Mouse (Mus musculus) forebrain, embryonic 11.5 days (tissue): ENCODE data around the gene Taar8b. TPM values are rescaled to one million over a fixed set of nuclear protein-coding genes. Genes with fewer than 3 reads are reported as not detected.
"Not testable (repeated sequence)": the region's sequence is repeated elsewhere in the genome, so short reads cannot be mapped to it uniquely, and the experiment has no call there.

Experiments used
- ATAC-seq: fragments of 200-750 bp; cut with Nextera tagmentation; replicated peaks from 2 replicates; pipeline ENCODE4 v1.8.0; 2017; ENCODE audit warnings: moderate TSS enrichment; ENCODE audit not compliant: low FRiP score
- DNase-seq: peaks from one replicate; pipeline ENCODE4 v3.0.0-alpha.2; 2017; ENCODE audit warnings: low spot score
- H3K27ac ChIP-seq: fragments of 300-500 bp; sonication (generic); 2 replicates; pipeline ENCODE4 v1.5.1; 2014; ENCODE audit warnings: low read depth, low read length
- H3K27me3 ChIP-seq: fragments of 300-500 bp; sonication (generic); 2 replicates; pipeline ENCODE4 v1.6.1; 2014; ENCODE audit warnings: mild to moderate bottlenecking, low read length, mixed read lengths; ENCODE audit not compliant: control insufficient read depth, insufficient read depth
- H3K36me3 ChIP-seq: fragments of 300-500 bp; sonication (generic); 2 replicates; pipeline ENCODE4 v1.6.1; 2014; ENCODE audit warnings: mild to moderate bottlenecking, low read length, moderate library complexity, mixed read lengths; ENCODE audit not compliant: control insufficient read depth, insufficient read depth
- H3K4me1 ChIP-seq: fragments of 300-500 bp; sonication (generic); replicated peaks from 2 replicates; pipeline ENCODE4 v1.6.1; 2014; ENCODE audit warnings: low read length, mixed read lengths; ENCODE audit not compliant: control insufficient read depth, insufficient read depth
- H3K4me2 ChIP-seq: fragments of 300-500 bp; sonication (generic); 2 replicates; pipeline ENCODE4 v1.6.1; 2014; ENCODE audit warnings: low read depth, mild to moderate bottlenecking, low read length, moderate library complexity, mixed read lengths; ENCODE audit not compliant: severe bottlenecking
- H3K4me3 ChIP-seq: fragments of 300-500 bp; sonication (generic); 2 replicates; pipeline ENCODE4 v1.5.1; 2014; ENCODE audit warnings: low read depth, low read length
- H3K9ac ChIP-seq: fragments of 300-500 bp; sonication (generic); 2 replicates; pipeline ENCODE4 v1.6.1; 2014; ENCODE audit warnings: low read length
- H3K9me3 ChIP-seq: fragments of 300-500 bp; sonication (generic); 2 replicates; pipeline ENCODE4 v1.6.1; 2016; ENCODE audit warnings: low read length, mixed read lengths; ENCODE audit not compliant: control insufficient read depth
- WGBS: fragments of 180-500 bp; shearing (Covaris S2); extraction: QIAGEN DNeasy Blood & Tissue Kit; methylation state at CpG from one replicate; pipeline ENCODE4 v1.1.7; 2014; 5-methylcytosine and 5-hydroxymethylcytosine counted together
- polyA plus RNA-seq: library from polyadenylated mRNA; unstranded; fragments of >200 nt; fragmentation: Nextera tagmentation; extraction: Ambion mirVana; gene quantifications from 2 replicates; pipeline ENCODE4 v1.2.1, GENCODE M21; 2014

Gene Taar8b
- polyA plus RNA-seq: not detected in 2 replicates

GRCm38 (mm10) chr10:24092194-24092593 is at the start of gene Taar8b:
Gene Taar8b (minus strand): TSS chr10:24092294.
- no peak within 1 kb of the TSS for H3K27ac ChIP-seq
- no peak within 1 kb of the TSS for H3K9ac ChIP-seq
- no peak within 1 kb of the TSS for H3K4me3 ChIP-seq
- H3K27me3 ChIP-seq: no peaks in the 10 kb centered on the region
- ATAC-seq (no peak), DNase-seq (no peak)
- no peak within 1 kb of the TSS for H3K4me2 ChIP-seq
- no peaks in the 10 kb centered on the region for H3K4me1 ChIP-seq
- H3K9me3 ChIP-seq: no peaks in the 10 kb centered on the region
- no peaks in the 10 kb centered on the region for H3K36me3 ChIP-seq
- 88% methylated on average over 2 of the region's 2 CpGs for WGBS

- Histone ChIP-seq H3K36me3 (no peaks in the 10 kb centered on the region), H3K4me2 (no peak overlapping the region), H3K9me3 (no peaks in the 10 kb centered on the region), H3K9ac (no peak overlapping the region), H3K4me3 (no peak overlapping the region), H3K27me3 (no peaks in the 10 kb centered on the region), H3K4me1 (no peaks in the 10 kb centered on the region), H3K27ac (no peak overlapping the region)
- 78% methylated on average over 2 of the region's 2 CpGs for WGBS
- DNase-seq (no peak), ATAC-seq (no peak)
These were observed 46.6 kb upstream of the Taar8b start for GRCm38 (mm10) chr10:24138623-24139261.

- 74% methylated on average over 7 of the region's 7 CpGs for WGBS
- no peaks in the 10 kb centered on the region for H3K9me3 ChIP-seq
- H3K36me3 ChIP-seq: no peaks in the 10 kb centered on the region
- DNase-seq: no peak
- H3K4me2 ChIP-seq: no peak overlapping the region
- H3K27ac ChIP-seq: no peak overlapping the region
- no peaks in the 10 kb centered on the region; the same call in 1 of the 2 replicates for H3K4me1 ChIP-seq
- H3K9ac ChIP-seq: no peak overlapping the region
- no peaks in the 10 kb centered on the region for H3K27me3 ChIP-seq
- ATAC-seq: no peak
- H3K4me3 ChIP-seq: no peak overlapping the region
These were observed 42.1 kb upstream of the Taar8b start for GRCm38 (mm10) chr10:24134071-24134645.

- Histone ChIP-seq H3K4me1 (no peaks in the 10 kb centered on the region; the same call in 1 of the 2 replicates), H3K4me2 (no peak overlapping the region), H3K36me3 (no peaks in the 10 kb centered on the region), H3K9me3 (no peaks in the 10 kb centered on the region), H3K4me3 (no peak overlapping the region), H3K27ac (no peak overlapping the region), H3K27me3 (no peaks in the 10 kb centered on the region), H3K9ac (no peak overlapping the region)
- no peak for ATAC-seq
- WGBS: 55% methylated on average over 2 of the region's 2 CpGs
- DNase-seq: no peak
These were observed 41.0 kb upstream of the Taar8b start for GRCm38 (mm10) chr10:24133132-24133531.

- no peaks in the 10 kb centered on the region for H3K9me3 ChIP-seq
- H3K36me3 ChIP-seq: no peaks in the 10 kb centered on the region
- 5% methylated on average over 5 of the region's 5 CpGs for WGBS
- no peak overlapping the region for H3K9ac ChIP-seq
- DNase-seq (no peak), ATAC-seq (no peak; the same call in 1 of the 2 replicates)
- H3K4me3 ChIP-seq: no peak overlapping the region
- H3K27me3 ChIP-seq: no peaks in the 10 kb centered on the region
- H3K4me2 ChIP-seq: no peak overlapping the region
- H3K4me1 ChIP-seq: no peaks in the 10 kb centered on the region; the same call in 1 of the 2 replicates
- no peak overlapping the region for H3K27ac ChIP-seq
These were observed 40.2 kb upstream of the Taar8b start for GRCm38 (mm10) chr10:24132273-24132672.

- Histone ChIP-seq H3K9me3 (no peaks in the 10 kb centered on the region), H3K4me1 (no peaks in the 10 kb centered on the region; the same call in 1 of the 2 replicates), H3K4me3 (no peak overlapping the region), H3K9ac (no peak overlapping the region), H3K4me2 (no peak overlapping the region), H3K36me3 (no peaks in the 10 kb centered on the region), H3K27ac (no peak overlapping the region), H3K27me3 (no peaks in the 10 kb centered on the region)
- DNase-seq (no peak), ATAC-seq (peak; percentile 84)
- WGBS: 23% methylated on average over 9 of the region's 9 CpGs
These were observed 39.6 kb upstream of the Taar8b start for GRCm38 (mm10) chr10:24131451-24132262.

GRCm38 (mm10) chr10:24111116-24111778 is 19.2 kb upstream of the Taar8b start:
- no peaks in the 10 kb centered on the region for H3K36me3 ChIP-seq
- H3K4me1 ChIP-seq: no peaks in the 10 kb centered on the region
- H3K27ac ChIP-seq: no peak overlapping the region
- H3K4me2 ChIP-seq: no peak overlapping the region
- WGBS: 52% methylated on average over 6 of the region's 6 CpGs
- H3K27me3 ChIP-seq: no peaks in the 10 kb centered on the region
- ATAC-seq (no peak; the same call in 1 of the 2 replicates), DNase-seq (no peak)
- H3K9me3 ChIP-seq: no peaks in the 10 kb centered on the region; the same call in 1 of the 2 replicates
- no peak overlapping the region for H3K4me3 ChIP-seq
- H3K9ac ChIP-seq: no peak overlapping the region

- not testable (repeated sequence) for H3K36me3 ChIP-seq, H3K4me1 ChIP-seq, H3K9me3 ChIP-seq, DNase-seq, ATAC-seq, H3K27ac ChIP-seq, H3K9ac ChIP-seq, H3K4me2 ChIP-seq, H3K27me3 ChIP-seq, H3K4me3 ChIP-seq
- 85% methylated on average over 8 of the region's 8 CpGs for WGBS
These were observed 17.3 kb upstream of the Taar8b start, which contains the start of gene Taar9 for GRCm38 (mm10) chr10:24109434-24109833. Gene Taar9 (minus strand): TSS chr10:24109534.
